Mouse (Mus musculus) liver, embryonic 13.5 days (tissue): ENCODE data around the gene Ica1. TPM values are rescaled to one million over a fixed set of nuclear protein-coding genes. Genes with fewer than 3 reads are reported as not detected.
A peak's percentile ranks its signal among the peaks of the same experiment; 100 is the strongest.

Experiments used
- ATAC-seq: fragments of 200-750 bp; cut with Nextera tagmentation; 2 replicates; pipeline ENCODE4 v1.8.0; 2017; ENCODE audit warnings: low read depth, mild to moderate bottlenecking, moderate number of reproducible peaks, moderate library complexity
- DNase-seq: peaks from one replicate; pipeline ENCODE4 v3.0.0; 2022
- H3K27ac ChIP-seq: fragments of 300-500 bp; sonication (generic); 2 replicates; pipeline ENCODE4 v1.5.1; 2015; ENCODE audit warnings: moderate library complexity, mild to moderate bottlenecking, inconsistent platforms
- H3K27me3 ChIP-seq: fragments of 300-500 bp; sonication (generic); 2 replicates; pipeline ENCODE4 v1.6.1; 2015; ENCODE audit warnings: mild to moderate bottlenecking, inconsistent platforms
- H3K36me3 ChIP-seq: fragments of 300-500 bp; sonication (generic); 2 replicates; pipeline ENCODE4 v1.6.1; 2015; ENCODE audit warnings: mild to moderate bottlenecking, inconsistent platforms
- H3K4me1 ChIP-seq: fragments of 300-500 bp; sonication (generic); replicated peaks from 2 replicates; pipeline ENCODE4 v1.6.1; 2015; ENCODE audit warnings: inconsistent platforms
- H3K4me2 ChIP-seq: fragments of 300-500 bp; sonication (generic); 2 replicates; pipeline ENCODE4 v1.6.1; 2015; ENCODE audit warnings: inconsistent platforms, mild to moderate bottlenecking, moderate library complexity
- H3K4me3 ChIP-seq: fragments of 300-500 bp; sonication (generic); replicated peaks from 2 replicates; pipeline ENCODE4 v1.5.1; 2015; ENCODE audit warnings: mild to moderate bottlenecking, inconsistent platforms
- H3K9ac ChIP-seq: fragments of 300-500 bp; sonication (generic); 2 replicates; pipeline ENCODE4 v1.6.1; 2015; ENCODE audit warnings: mild to moderate bottlenecking, inconsistent platforms
- H3K9me3 ChIP-seq: fragments of 300-500 bp; sonication (generic); replicated peaks from 2 replicates; pipeline ENCODE4 v1.6.1; 2016; ENCODE audit warnings: inconsistent platforms
- WGBS: fragments of 180-500 bp; shearing (Covaris S2); methylation state at CpG from one replicate; pipeline ENCODE4 v1.1.7; 2015; ENCODE audit not compliant: insufficient replicate concordance; 5-methylcytosine and 5-hydroxymethylcytosine counted together
- polyA plus RNA-seq: library from polyadenylated mRNA; unstranded; fragments of >200 nt; fragmentation: Nextera tagmentation; extraction: Ambion mirVana; gene quantifications from 2 replicates; pipeline ENCODE4 v1.2.1, GENCODE M21; 2015

Ica1 gene
- polyA plus RNA-seq, 1 experiment from 2014 or later: 5.9 TPM

DNA sequence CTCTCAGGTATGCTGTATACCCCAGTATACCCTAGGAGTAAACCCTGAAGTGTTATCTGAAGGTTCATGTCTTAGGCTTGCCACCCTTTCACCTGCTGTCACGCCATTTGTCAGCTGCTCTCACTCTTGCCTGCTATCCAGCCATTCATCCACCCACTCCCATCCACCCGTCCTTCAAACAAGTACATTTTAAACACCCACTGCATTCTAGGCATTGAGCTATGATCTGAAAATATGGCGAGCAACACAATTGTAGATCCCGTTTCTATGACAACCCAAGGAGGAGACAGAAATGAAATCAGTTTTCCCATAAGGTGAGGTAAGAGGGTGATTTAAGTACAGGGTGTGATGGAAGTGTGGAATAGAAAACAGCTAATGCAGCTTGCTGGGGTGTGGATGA is 140.2 kb downstream of the Ica1 start:
- 68% methylated on average over 4 of the region's 4 CpGs for WGBS
- ATAC-seq: no peak
- Histone ChIP-seq H3K36me3 (no peaks in the 10 kb centered on the region), H3K27ac (no peak overlapping the region), H3K9ac (no peak overlapping the region), H3K9me3 (no peaks in the 10 kb centered on the region), H3K4me3 (no peak overlapping the region), H3K4me1 (no peaks in the 10 kb centered on the region), H3K4me2 (no peak overlapping the region), H3K27me3 (no peaks in the 10 kb centered on the region)
- DNase-seq: no peak

- H3K9ac ChIP-seq: no peak overlapping the region
- H3K4me2 ChIP-seq: no peak overlapping the region
- H3K27ac ChIP-seq: no peak overlapping the region
- no peak for DNase-seq
- H3K27me3 ChIP-seq: no peaks in the 10 kb centered on the region
- peaks cover 11% of the 10 kb centered on the region for H3K4me1 ChIP-seq
- H3K36me3 ChIP-seq: no peaks in the 10 kb centered on the region
- WGBS: 58% methylated on average over 4 of the region's 4 CpGs
- ATAC-seq: no peak
- no peaks in the 10 kb centered on the region for H3K9me3 ChIP-seq
- no peak overlapping the region for H3K4me3 ChIP-seq
Observed at GRCm38 (mm10) chr6:8632701-8633100, 145.6 kb downstream of the Ica1 start.

- Histone ChIP-seq H3K9ac (no peak overlapping the region), H3K27ac (no peak overlapping the region), H3K4me1 (peaks cover 11% of the 10 kb centered on the region), H3K36me3 (no peaks in the 10 kb centered on the region), H3K4me2 (no peak overlapping the region), H3K9me3 (no peaks in the 10 kb centered on the region), H3K27me3 (no peaks in the 10 kb centered on the region), H3K4me3 (no peak overlapping the region)
- DNase-seq: no peak
- ATAC-seq: peak; percentile 71
- WGBS: 28% methylated on average over 5 of the region's 5 CpGs
Observed at GRCm38 (mm10) chr6:8631986-8632632, 146.2 kb downstream of the Ica1 start.

DNA sequence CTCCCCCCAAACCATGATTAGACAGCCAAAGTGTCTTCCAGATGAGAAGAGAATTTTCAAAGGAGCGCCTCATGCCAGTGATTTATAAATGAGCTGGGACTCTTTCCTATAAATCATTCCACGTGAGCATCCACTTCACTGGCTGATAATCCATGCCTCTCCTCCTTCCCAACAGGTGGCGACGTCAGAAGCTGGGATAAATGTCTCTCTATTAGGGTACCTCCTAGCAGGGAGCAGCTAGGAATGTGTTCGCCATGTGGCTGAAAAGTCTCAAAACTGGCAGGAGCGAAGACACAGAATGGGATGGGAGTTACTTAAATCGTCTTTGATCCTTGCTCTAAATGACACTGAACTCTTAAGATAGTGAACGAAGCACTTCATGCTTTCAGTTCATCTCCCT is 146.9 kb downstream of the Ica1 start:
- WGBS: 77% methylated on average over 8 of the region's 8 CpGs
- H3K9me3 ChIP-seq: no peaks in the 10 kb centered on the region
- ATAC-seq: no peak
- DNase-seq: no peak
- H3K4me2 ChIP-seq: no peak overlapping the region
- no peak overlapping the region for H3K4me3 ChIP-seq
- H3K27ac ChIP-seq: no peak overlapping the region
- no peaks in the 10 kb centered on the region for H3K36me3 ChIP-seq
- peaks cover 11% of the 10 kb centered on the region for H3K4me1 ChIP-seq
- no peaks in the 10 kb centered on the region for H3K27me3 ChIP-seq
- H3K9ac ChIP-seq: no peak overlapping the region

- ATAC-seq: no peak
- Histone ChIP-seq H3K27ac (no peak overlapping the region), H3K9me3 (no peaks in the 10 kb centered on the region), H3K4me1 (peaks cover 11% of the 10 kb centered on the region), H3K4me2 (no peak overlapping the region), H3K27me3 (no peaks in the 10 kb centered on the region), H3K9ac (no peak overlapping the region), H3K4me3 (no peak overlapping the region), H3K36me3 (no peaks in the 10 kb centered on the region)
- WGBS: 32% methylated on average over 7 of the region's 7 CpGs
- DNase-seq: no peak
Observed at GRCm38 (mm10) chr6:8630531-8630930, 147.8 kb downstream of the Ica1 start.

- no peak overlapping the region for H3K9ac ChIP-seq
- no peaks in the 10 kb centered on the region for H3K9me3 ChIP-seq
- H3K4me3 ChIP-seq: no peak overlapping the region
- H3K27me3 ChIP-seq: no peaks in the 10 kb centered on the region
- no peaks in the 10 kb centered on the region for H3K36me3 ChIP-seq
- WGBS: 70% methylated on average over 7 of the region's 7 CpGs
- DNase-seq: no peak
- no peak overlapping the region for H3K27ac ChIP-seq
- peaks cover 11% of the 10 kb centered on the region for H3K4me1 ChIP-seq
- no peak overlapping the region for H3K4me2 ChIP-seq
- no peak for ATAC-seq
Observed at GRCm38 (mm10) chr6:8628715-8629267, 149.5 kb downstream of the Ica1 start.

- peaks cover 11% of the 10 kb centered on the region for H3K4me1 ChIP-seq
- H3K27ac ChIP-seq: no peak overlapping the region
- no peaks in the 10 kb centered on the region for H3K36me3 ChIP-seq
- DNase-seq (no peak), ATAC-seq (no peak)
- no peaks in the 10 kb centered on the region for H3K9me3 ChIP-seq
- H3K4me2 ChIP-seq: no peak overlapping the region
- H3K9ac ChIP-seq: no peak overlapping the region
- no peaks in the 10 kb centered on the region for H3K27me3 ChIP-seq
- 75% methylated on average over 8 of the region's 8 CpGs for WGBS
- no peak overlapping the region for H3K4me3 ChIP-seq
Observed at GRCm38 (mm10) chr6:8628226-8628625, 150.1 kb downstream of the Ica1 start.

GRCm38 (mm10) chr6:8623045-8623444 is 155.2 kb downstream of the Ica1 start:
- peaks cover 14% of the 10 kb centered on the region for H3K4me1 ChIP-seq
- no peak for ATAC-seq
- H3K9ac ChIP-seq: no peak overlapping the region
- no peak overlapping the region for H3K4me2 ChIP-seq
- no peaks in the 10 kb centered on the region for H3K36me3 ChIP-seq
- H3K27ac ChIP-seq: no peak overlapping the region
- no peaks in the 10 kb centered on the region for H3K27me3 ChIP-seq
- no peak for DNase-seq
- no peak overlapping the region for H3K4me3 ChIP-seq
- H3K9me3 ChIP-seq: no peaks in the 10 kb centered on the region
- 62% methylated on average over 3 of the region's 3 CpGs for WGBS

GRCm38 (mm10) chr6:8619582-8620350 is 158.5 kb downstream of the Ica1 start:
- H3K9me3 ChIP-seq: no peaks in the 10 kb centered on the region
- DNase-seq (no peak), ATAC-seq (peak; percentile 77)
- H3K4me1 ChIP-seq: peaks cover 14% of the 10 kb centered on the region
- no peak overlapping the region for H3K9ac ChIP-seq
- H3K36me3 ChIP-seq: no peaks in the 10 kb centered on the region
- 54% methylated on average over 4 of the region's 4 CpGs for WGBS
- no peak overlapping the region for H3K4me2 ChIP-seq
- no peak overlapping the region for H3K4me3 ChIP-seq
- no peaks in the 10 kb centered on the region for H3K27me3 ChIP-seq
- H3K27ac ChIP-seq: no peak overlapping the region

DNA sequence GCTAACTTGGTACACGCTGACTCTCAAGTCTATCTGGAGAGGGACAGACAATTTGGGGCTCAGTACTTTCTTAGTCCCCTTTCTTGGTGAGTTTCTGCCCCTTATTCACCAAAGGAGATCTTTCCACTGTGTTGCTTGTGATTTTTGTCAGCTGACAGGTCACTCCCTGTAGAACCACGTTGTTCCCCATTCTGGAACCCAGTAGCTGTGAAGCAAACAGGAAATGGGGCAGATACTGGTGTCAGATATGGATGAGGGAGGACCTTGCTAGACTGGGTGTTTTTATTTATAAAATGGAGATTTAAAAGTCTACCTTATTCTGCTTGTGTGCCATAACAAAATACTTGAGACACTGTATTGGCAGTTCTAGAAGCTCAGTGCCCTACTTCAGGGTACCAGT is 160.9 kb downstream of the Ica1 start:
- peaks cover 14% of the 10 kb centered on the region for H3K4me1 ChIP-seq
- no peak for ATAC-seq
- H3K27ac ChIP-seq: no peak overlapping the region
- H3K9ac ChIP-seq: no peak overlapping the region
- DNase-seq: no peak
- H3K27me3 ChIP-seq: no peaks in the 10 kb centered on the region
- H3K4me2 ChIP-seq: no peak overlapping the region
- WGBS: 38% methylated on average over 2 of the region's 2 CpGs
- no peak overlapping the region for H3K4me3 ChIP-seq
- H3K9me3 ChIP-seq: no peaks in the 10 kb centered on the region
- no peaks in the 10 kb centered on the region for H3K36me3 ChIP-seq

GRCm38 (mm10) chr6:8591665-8592064 is 186.6 kb downstream of the Ica1 start:
- no peaks in the 10 kb centered on the region for H3K4me1 ChIP-seq
- no peaks in the 10 kb centered on the region for H3K27me3 ChIP-seq
- H3K9me3 ChIP-seq: no peaks in the 10 kb centered on the region
- DNase-seq (no peak), ATAC-seq (no peak)
- WGBS: 87% methylated on average over 9 of the region's 9 CpGs
- no peak overlapping the region for H3K4me3 ChIP-seq
- no peak overlapping the region for H3K27ac ChIP-seq
- no peak overlapping the region for H3K9ac ChIP-seq
- no peaks in the 10 kb centered on the region for H3K36me3 ChIP-seq
- H3K4me2 ChIP-seq: no peak overlapping the region

GRCm38 (mm10) chr6:8583892-8584291 is 194.4 kb downstream of the Ica1 start:
- H3K4me2 ChIP-seq: no peak overlapping the region
- no peak for ATAC-seq
- no peaks in the 10 kb centered on the region for H3K4me1 ChIP-seq
- no peaks in the 10 kb centered on the region for H3K27me3 ChIP-seq
- H3K9ac ChIP-seq: no peak overlapping the region
- WGBS: 67% methylated on average over 3 of the region's 3 CpGs
- H3K9me3 ChIP-seq: no peaks in the 10 kb centered on the region
- no peak overlapping the region for H3K4me3 ChIP-seq
- no peaks in the 10 kb centered on the region for H3K36me3 ChIP-seq
- no peak overlapping the region for H3K27ac ChIP-seq
- no peak for DNase-seq
